Mouse (Mus musculus): ENCODE results near the gene Rundc3a.

Rundc3a gene

GRCm38 (mm10) chr11:102392441-102393237, 564 bp upstream of the Rundc3a start:
- DNase-seq (ENCODE audit: low spot score in 2 of 2) = no peak

DNA sequence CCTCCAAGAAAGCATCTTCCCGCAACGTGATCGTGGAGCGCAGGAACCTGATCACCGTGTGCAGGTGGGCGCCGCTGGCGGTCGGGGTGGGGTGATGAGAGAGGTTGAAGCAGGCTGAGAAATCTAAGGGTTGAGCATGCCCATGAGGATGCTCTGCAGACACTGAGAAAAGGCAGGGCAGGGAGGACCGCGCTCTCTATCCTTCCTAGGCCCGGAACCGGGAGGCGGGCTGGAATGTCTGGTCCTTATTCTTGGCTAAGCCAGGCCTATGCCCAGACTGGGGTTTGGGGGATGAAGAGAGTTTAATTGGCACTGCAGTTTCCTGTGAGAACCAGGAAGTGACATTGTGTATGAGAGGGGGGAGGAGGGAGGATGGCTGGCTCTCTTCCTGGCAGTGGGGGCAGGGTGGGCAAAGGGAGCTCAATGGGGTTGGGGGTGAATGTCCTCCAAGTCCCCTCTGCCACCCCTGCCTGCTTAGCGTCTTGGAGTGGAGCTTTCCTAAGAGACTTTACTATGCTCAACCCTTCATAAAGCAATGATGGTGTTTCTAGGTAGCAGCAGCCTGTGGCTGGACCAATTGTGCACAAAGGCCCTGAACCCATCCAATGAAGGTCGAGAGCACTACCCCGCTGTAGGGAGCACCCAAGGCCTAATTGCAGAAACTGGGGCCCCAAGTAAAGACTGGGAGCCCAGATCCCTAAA, 667 bp downstream of the Rundc3a start:
- no peak for DNase-seq (ENCODE audit: low spot score in 2 of 2)

DNA sequence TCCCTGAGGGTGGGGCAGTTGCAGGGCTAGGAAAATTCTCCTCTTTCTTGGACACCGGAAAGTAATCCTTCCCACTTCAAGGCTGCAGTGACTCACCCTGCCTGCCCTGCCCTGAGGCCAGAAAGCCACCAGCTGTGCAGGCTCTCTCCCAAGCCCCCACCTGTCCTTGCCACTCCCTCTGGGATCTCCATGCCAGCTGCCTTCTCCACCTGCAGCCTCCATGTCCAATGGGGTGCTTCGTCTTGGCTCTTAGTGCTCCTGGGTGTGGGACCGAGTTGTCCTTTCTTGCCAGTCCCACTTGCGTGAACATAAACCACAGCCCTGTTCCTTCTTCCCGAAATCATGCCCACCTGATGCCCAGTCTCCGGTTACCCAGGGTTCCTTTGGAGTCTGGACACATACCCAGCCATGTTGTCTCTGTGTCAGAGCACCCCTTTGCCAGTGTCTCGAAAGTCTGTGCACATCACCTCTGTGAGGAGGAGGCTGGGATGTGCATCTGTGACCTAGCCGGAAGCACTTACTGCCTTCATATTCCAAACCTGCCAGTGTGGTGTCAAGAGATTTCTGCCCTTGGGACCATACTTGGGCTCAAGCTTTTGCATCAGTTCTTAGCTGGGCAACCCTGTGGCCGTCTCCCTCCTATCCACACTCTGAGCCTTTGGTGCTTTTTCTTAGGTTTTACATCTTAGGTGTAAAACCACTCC, 1.4 kb downstream of the Rundc3a start:
- DNase-seq (ENCODE audit: low spot score in 2 of 2) = no peak

DNA sequence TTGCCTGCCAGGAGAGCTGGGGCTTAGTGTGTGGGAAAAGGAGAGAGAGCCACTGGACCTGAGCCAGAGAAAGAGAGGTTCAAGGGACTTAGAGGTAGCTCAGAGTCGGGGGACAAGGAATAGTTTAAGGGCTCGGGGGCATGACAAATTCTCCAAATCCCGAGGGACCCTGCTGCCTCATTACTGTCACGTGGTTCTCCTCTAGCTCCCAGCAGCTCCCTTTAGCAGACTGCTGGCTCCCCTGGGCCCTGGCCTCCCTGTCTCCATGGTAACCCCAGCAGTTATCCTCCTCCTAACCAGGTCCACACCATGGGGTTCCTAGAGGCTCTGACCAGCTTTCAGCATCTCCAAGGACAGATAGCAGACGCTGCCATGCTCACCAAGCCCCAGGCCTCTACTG, 2.0 kb downstream of the Rundc3a start:
- no peak for DNase-seq (ENCODE audit: low spot score in 2 of 2)

GRCm38 (mm10) chr11:102396263-102396662, 3.1 kb downstream of the Rundc3a start:
- no peak for DNase-seq (ENCODE audit: low spot score in 2 of 2)

GRCm38 (mm10) chr11:102396671-102397141, 3.5 kb downstream of the Rundc3a start:
- DNase-seq (ENCODE audit: low spot score in 2 of 2) = peak in 1 of 2 experiments; percentile 68

GRCm38 (mm10) chr11:102398007-102398825, 5.0 kb downstream of the Rundc3a start:
- DNase-seq (ENCODE audit: low spot score in 2 of 2) = no peak

GRCm38 (mm10) chr11:102399107-102399506, 5.9 kb downstream of the Rundc3a start:
- DNase-seq (ENCODE audit: low spot score in 2 of 2) = no peak

- no peak for DNase-seq (ENCODE audit: low spot score in 2 of 2)
Measured at GRCm38 (mm10) chr11:102399610-102400072, 6.4 kb downstream of the Rundc3a start.

- no peak for DNase-seq (ENCODE audit: low spot score in 2 of 2)
Measured at GRCm38 (mm10) chr11:102400513-102401084, 7.4 kb downstream of the Rundc3a start.

GRCm38 (mm10) chr11:102401898-102402500, 8.8 kb downstream of the Rundc3a start:
- no peak for DNase-seq (ENCODE audit: low spot score in 2 of 2)

DNA sequence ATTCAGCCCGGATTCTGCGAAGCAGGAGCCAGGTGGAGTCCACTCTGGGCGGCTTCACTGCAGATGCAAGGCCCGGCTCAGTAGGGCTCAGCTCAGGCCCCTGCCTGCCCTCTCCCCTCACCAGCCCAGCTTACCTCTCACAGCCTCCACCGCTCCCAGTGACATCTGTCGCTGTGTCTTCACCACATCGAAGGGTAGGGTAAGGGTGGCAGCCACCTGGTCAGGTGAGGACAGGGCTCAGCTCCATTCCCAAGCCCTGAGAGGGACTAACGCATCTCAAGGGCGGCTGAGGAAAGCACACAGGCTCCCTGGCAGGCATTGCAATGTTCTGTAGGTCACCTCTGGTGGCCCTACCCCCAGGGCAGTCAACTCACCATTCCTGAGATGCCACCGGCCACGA, 10.5 kb downstream of the Rundc3a start:
- DNase-seq (ENCODE audit: low spot score in 2 of 2) = no peak

DNA sequence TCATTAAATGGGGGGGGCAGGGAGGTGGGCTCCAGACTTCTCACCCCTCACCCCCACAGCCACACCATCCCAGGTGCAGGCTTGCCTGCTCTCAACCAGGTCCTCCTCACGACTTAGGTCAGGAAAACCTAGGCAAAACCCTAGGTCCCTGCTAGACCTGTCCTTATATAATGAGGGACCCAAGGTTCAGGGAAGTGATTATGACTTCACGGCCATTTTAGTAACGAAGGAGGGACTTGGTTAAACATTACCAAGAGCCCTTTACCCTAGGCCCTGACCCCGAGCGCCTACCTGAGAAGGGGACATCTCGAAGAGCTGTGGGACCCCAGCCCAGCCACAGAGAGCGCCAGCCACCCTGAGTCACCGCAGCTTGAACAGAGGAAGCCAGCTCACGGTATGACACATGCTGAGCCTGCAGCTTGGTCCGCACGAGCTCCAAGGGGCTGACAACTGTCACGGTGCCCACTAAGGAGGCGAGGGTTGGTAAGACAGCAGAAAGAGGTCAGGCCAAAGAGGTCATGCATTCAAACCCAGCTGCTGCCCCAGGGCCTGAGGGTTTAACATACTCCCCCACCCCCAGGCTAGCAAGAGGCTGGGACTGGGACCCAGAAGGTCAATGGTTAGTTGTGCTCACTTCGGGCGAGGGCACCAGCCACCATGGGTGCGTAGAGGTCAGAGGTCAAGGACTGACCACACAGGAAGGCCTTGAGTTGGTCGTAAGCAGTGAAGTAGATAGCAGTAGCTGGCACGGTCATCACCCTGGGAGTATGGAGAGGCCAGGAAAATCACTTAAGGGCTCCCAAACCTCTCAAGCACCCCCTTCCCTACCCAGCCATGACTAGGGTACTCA, 11.2 kb downstream of the Rundc3a start:
- no peak for DNase-seq (ENCODE audit: low spot score in 2 of 2)

GRCm38 (mm10) chr11:102405544-102406285, 12.5 kb downstream of the Rundc3a start:
- DNase-seq (ENCODE audit: low spot score in 2 of 2) = no peak

DNA sequence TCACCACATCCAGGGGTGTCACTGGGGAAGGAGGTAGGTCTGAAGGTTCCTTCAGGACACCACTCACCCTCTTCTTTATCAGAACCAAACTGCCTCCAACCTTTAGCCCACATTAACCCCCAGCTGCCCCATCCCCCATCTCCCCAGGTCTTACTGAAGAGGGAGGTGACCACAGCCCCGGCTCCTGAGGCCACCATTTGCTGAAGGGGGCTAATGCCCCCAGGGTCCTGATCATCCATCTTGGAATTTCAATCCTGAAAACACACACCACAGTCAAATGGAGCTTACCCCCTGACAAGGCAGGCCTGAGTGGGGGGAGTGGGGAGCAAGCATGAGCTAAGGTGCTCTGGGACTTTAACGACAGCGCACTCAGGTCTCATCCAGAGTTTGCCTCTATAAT, 13.2 kb downstream of the Rundc3a start:
- no peak for DNase-seq (ENCODE audit: low spot score in 2 of 2)

GRCm38 (mm10) chr11:102406900-102407833, 14.0 kb downstream of the Rundc3a start:
- peak; percentile 78 to 85 for DNase-seq (ENCODE audit: low spot score in 2 of 2)

GRCm38 (mm10) chr11:102407834-102408215, 14.6 kb downstream of the Rundc3a start, which contains the start of gene Slc25a39:
Gene Slc25a39 (minus strand): TSS chr11:102407946.
- no peak for DNase-seq (ENCODE audit: low spot score in 2 of 2)
